11 mouse cellular contexts compared by ENCODE assay signal in the genomic region with DNA sequence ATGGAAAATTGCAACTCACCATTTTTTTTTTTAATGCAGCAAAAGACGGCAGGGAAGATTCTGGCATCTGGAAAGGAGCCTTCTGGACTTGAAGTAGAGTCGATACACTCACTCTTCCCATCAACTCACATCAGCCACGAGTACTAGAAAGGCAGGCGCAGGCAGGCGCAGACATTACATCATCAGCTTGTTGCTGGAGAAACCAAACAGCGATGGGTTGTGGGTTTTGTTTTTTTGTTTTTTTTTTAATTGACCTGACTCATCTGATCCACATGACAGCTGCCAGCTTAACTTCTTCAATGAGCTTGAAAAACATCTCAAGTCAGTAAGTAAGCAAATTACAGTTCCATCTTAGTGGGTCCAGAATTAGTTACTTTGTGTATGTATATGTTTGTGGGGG.
"Had no signal": no experiment of that assay in that cellular context is flagged by ENCODE, and none has a peak within 500 bp of the region (broad histone marks: within the 10 kb centered on the region; RNA-seq: fewer than 3 reads in every experiment).

No protein-coding gene starts in this region.

- H3K4me3 ChIP-seq: limb, embryonic 10.5 days; liver, embryonic 12.5 days; midbrain, embryonic 12.5 days; neural tube, embryonic 15.5 days had no signal

- H3K36me3 ChIP-seq: limb, embryonic 10.5 days; liver, embryonic 12.5 days; midbrain, embryonic 12.5 days; neural tube, embryonic 15.5 days had no signal

- H3K4me2 ChIP-seq: liver, embryonic 12.5 days; lung, embryonic 14.5 days; midbrain, embryonic 12.5 days; neural tube, embryonic 15.5 days had no signal

- H3K27me3 ChIP-seq: midbrain, embryonic 12.5 days; neural tube, embryonic 15.5 days had no signal

- DNase-seq: kidney, adult 18-20 months; kidney, postnatal 25 days; lung, embryonic 14.5 days; right cerebral cortex, adult 18-20 months; right cerebral cortex, postnatal 25 days; thymus, postnatal 36 days had no signal

- H3K27ac ChIP-seq: limb, embryonic 10.5 days; liver, embryonic 12.5 days; midbrain, embryonic 12.5 days; neural tube, embryonic 15.5 days had no signal

- H3K9ac ChIP-seq: liver, embryonic 12.5 days; lung, embryonic 14.5 days; midbrain, embryonic 12.5 days; neural tube, embryonic 15.5 days had no signal

- H3K9me3 ChIP-seq: limb, embryonic 10.5 days; liver, embryonic 12.5 days; midbrain, embryonic 12.5 days; neural tube, embryonic 15.5 days had no signal

- ATAC-seq: liver, embryonic 12.5 days; midbrain, embryonic 16.5 days had no signal
